Mouse (Mus musculus) intestine, postnatal 0 days (tissue): ENCODE results near the gene Paf1. TPM values are rescaled to one million over a fixed set of nuclear protein-coding genes. Genes with fewer than 3 reads are reported as not detected.

Experiments
- ATAC-seq: fragments of 200-750 bp; cut with Nextera tagmentation; 2 replicates; pipeline ENCODE4 v1.8.0; 2017; ENCODE audit warnings: mild to moderate bottlenecking, moderate TSS enrichment, moderate library complexity
- H3K27ac ChIP-seq: fragments of 300-500 bp; sonication (generic); 2 replicates; pipeline ENCODE4 v1.5.1; 2014; ENCODE audit warnings: mild to moderate bottlenecking, low read depth, low read length, moderate library complexity
- H3K27me3 ChIP-seq: fragments of 300-500 bp; sonication (generic); replicated peaks from 2 replicates; pipeline ENCODE4 v1.6.1; 2014; ENCODE audit warnings: low read length, mixed read lengths; ENCODE audit not compliant: control insufficient read depth, insufficient read depth
- H3K36me3 ChIP-seq: fragments of 300-500 bp; sonication (generic); 2 replicates; pipeline ENCODE4 v1.6.1; 2014; ENCODE audit warnings: mild to moderate bottlenecking, moderate library complexity; ENCODE audit not compliant: control insufficient read depth, insufficient read depth
- H3K4me1 ChIP-seq: fragments of 300-500 bp; sonication (generic); replicated peaks from 2 replicates; pipeline ENCODE4 v1.6.1; 2014; ENCODE audit warnings: antibody characterized with exemption, low read length, mixed read lengths; ENCODE audit not compliant: control insufficient read depth, insufficient read depth
- H3K4me2 ChIP-seq: fragments of 300-500 bp; sonication (generic); replicated peaks from 2 replicates; pipeline ENCODE4 v1.6.1; 2014; ENCODE audit warnings: low read depth, mild to moderate bottlenecking, moderate library complexity
- H3K4me3 ChIP-seq: fragments of 300-500 bp; sonication (generic); 2 replicates; pipeline ENCODE4 v1.5.1; 2014; ENCODE audit warnings: low read depth, low read length
- H3K9ac ChIP-seq: fragments of 300-500 bp; sonication (generic); 2 replicates; pipeline ENCODE4 v1.6.1; 2014; ENCODE audit warnings: mild to moderate bottlenecking, low read depth, low read length
- H3K9me3 ChIP-seq: fragments of 300-500 bp; sonication (generic); 2 replicates; pipeline ENCODE4 v1.6.1; 2016; ENCODE audit warnings: mixed run types; ENCODE audit not compliant: control insufficient read depth
- CTCF ChIP-seq: sonication (generic); IDR thresholded peaks from 2 replicates; pipeline ENCODE4 v1.5.1; 2016; ENCODE audit warnings: low read depth, mild to moderate bottlenecking, control low read depth, antibody characterized with exemption, moderate library complexity
- WGBS: fragments of 180-500 bp; shearing (Covaris S2); extraction: QIAGEN DNeasy Blood & Tissue Kit; methylation state at CpG from one replicate; pipeline ENCODE4 v1.1.7; 2014; 5-methylcytosine and 5-hydroxymethylcytosine counted together
- polyA plus RNA-seq: library from polyadenylated mRNA; unstranded; fragments of >200 nt; fragmentation: Nextera tagmentation; extraction: Ambion mirVana; gene quantifications from 2 replicates; pipeline ENCODE4 v1.2.1, GENCODE M21; 2015

Gene Paf1
- polyA plus RNA-seq, 1 experiment from 2014 or later: 54.6 TPM

- Histone ChIP-seq H3K4me3 (no peak overlapping the region), H3K9ac (no peak overlapping the region), H3K4me1 (no peaks in the 10 kb centered on the region; the same call in 1 of the 2 replicates), H3K36me3 (peaks cover 56% of the 10 kb centered on the region), H3K9me3 (no peaks in the 10 kb centered on the region), H3K4me2 (no peak overlapping the region), H3K27ac (no peak overlapping the region), H3K27me3 (no peaks in the 10 kb centered on the region)
- 94% methylated on average over 4 of the region's 4 CpGs for WGBS
- ATAC-seq: no peak
- no peak for TF ChIP-seq CTCF
Observed at GRCm38 (mm10) chr7:28395425-28395824, 2.7 kb downstream of the Paf1 start.

DNA sequence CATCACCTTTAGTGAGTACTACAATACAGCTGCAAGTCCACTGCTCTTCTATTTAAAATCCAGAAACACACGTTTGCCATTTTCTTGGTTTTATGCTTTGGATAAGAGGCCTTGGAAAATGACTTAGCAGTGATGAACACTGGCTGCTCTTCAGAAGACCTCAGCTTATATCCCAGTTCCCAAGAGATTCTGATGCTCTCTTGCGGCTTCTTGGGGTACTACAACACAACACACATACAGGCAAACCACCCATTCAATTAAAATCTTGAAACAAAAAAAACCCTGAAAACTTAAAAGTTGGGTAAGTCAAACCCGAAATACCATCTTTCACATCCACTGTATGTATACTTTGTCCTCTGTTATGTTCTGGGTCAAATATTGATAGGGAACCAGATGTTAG, 5.2 kb downstream of the Paf1 start:
- TF ChIP-seq CTCF: peak; percentile 69
- no peak overlapping the region for H3K27ac ChIP-seq
- no peaks in the 10 kb centered on the region for H3K27me3 ChIP-seq
- H3K4me1 ChIP-seq: no peaks in the 10 kb centered on the region
- H3K4me3 ChIP-seq: no peak overlapping the region
- 66% methylated on average over 3 of the region's 3 CpGs for WGBS
- H3K9ac ChIP-seq: no peak overlapping the region
- no peak for ATAC-seq
- H3K36me3 ChIP-seq: peaks cover 75% of the 10 kb centered on the region
- no peak overlapping the region for H3K4me2 ChIP-seq
- no peaks in the 10 kb centered on the region for H3K9me3 ChIP-seq

GRCm38 (mm10) chr7:28398696-28399340, 6.1 kb downstream of the Paf1 start:
- peaks cover 83% of the 10 kb centered on the region for H3K36me3 ChIP-seq
- H3K4me1 ChIP-seq: no peaks in the 10 kb centered on the region
- 88% methylated on average over 10 of the region's 10 CpGs for WGBS

GRCm38 (mm10) chr7:28401030-28401429, 8.3 kb downstream of the Paf1 start:
- no peak for ATAC-seq
- Histone ChIP-seq H3K4me3 (no peak overlapping the region), H3K27ac (no peak overlapping the region), H3K4me2 (no peak overlapping the region), H3K9ac (no peak overlapping the region), H3K9me3 (no peaks in the 10 kb centered on the region), H3K4me1 (no peaks in the 10 kb centered on the region), H3K36me3 (peaks cover 92% of the 10 kb centered on the region), H3K27me3 (no peaks in the 10 kb centered on the region)
- TF ChIP-seq CTCF: no peak
- 86% methylated on average over 1 of the region's 1 CpGs for WGBS

More at GRCm38 (mm10) chr7:28398696-28399340, 6.1 kb downstream of the Paf1 start:
- H3K9ac ChIP-seq: no peak overlapping the region
- H3K27ac ChIP-seq: no peak overlapping the region; the same call in 1 of the 2 replicates
- H3K4me2 ChIP-seq: no peak overlapping the region
- H3K27me3 ChIP-seq: no peaks in the 10 kb centered on the region
- ATAC-seq: no peak
- no peak overlapping the region for H3K4me3 ChIP-seq
- no peak for TF ChIP-seq CTCF
- H3K9me3 ChIP-seq: no peaks in the 10 kb centered on the region

- peaks cover 92% of the 10 kb centered on the region for H3K36me3 ChIP-seq
- 83% methylated on average over 3 of the region's 3 CpGs for WGBS
Observed at GRCm38 (mm10) chr7:28401942-28402341, 9.2 kb downstream of the Paf1 start.

GRCm38 (mm10) chr7:28410841-28411475, 18.2 kb downstream of the Paf1 start:
- TF ChIP-seq CTCF: no peak
- Histone ChIP-seq H3K9ac (no peak overlapping the region), H3K9me3 (no peaks in the 10 kb centered on the region), H3K27ac (peak overlapping the region; percentile 82), H3K4me1 (0 out of 2 replicates have a peak, but pooled peaks cover 7% of the 10 kb centered on the region), H3K4me3 (no peak overlapping the region), H3K27me3 (no peaks in the 10 kb centered on the region), H3K4me2 (no peak overlapping the region), H3K36me3 (peaks cover 72% of the 10 kb centered on the region)
- peak; percentile 87 for ATAC-seq
- WGBS: 40% methylated on average over 3 of the region's 3 CpGs

More at GRCm38 (mm10) chr7:28401942-28402341, 9.2 kb downstream of the Paf1 start:
- TF ChIP-seq CTCF: no peak
- no peak overlapping the region for H3K27ac ChIP-seq
- H3K27me3 ChIP-seq: no peaks in the 10 kb centered on the region
- no peak overlapping the region for H3K9ac ChIP-seq
- H3K4me2 ChIP-seq: no peak overlapping the region
- no peak for ATAC-seq
- no peaks in the 10 kb centered on the region for H3K9me3 ChIP-seq
- no peak overlapping the region for H3K4me3 ChIP-seq
- no peaks in the 10 kb centered on the region for H3K4me1 ChIP-seq
